18 mouse cellular contexts compared by ENCODE assay signal in the genomic region with DNA sequence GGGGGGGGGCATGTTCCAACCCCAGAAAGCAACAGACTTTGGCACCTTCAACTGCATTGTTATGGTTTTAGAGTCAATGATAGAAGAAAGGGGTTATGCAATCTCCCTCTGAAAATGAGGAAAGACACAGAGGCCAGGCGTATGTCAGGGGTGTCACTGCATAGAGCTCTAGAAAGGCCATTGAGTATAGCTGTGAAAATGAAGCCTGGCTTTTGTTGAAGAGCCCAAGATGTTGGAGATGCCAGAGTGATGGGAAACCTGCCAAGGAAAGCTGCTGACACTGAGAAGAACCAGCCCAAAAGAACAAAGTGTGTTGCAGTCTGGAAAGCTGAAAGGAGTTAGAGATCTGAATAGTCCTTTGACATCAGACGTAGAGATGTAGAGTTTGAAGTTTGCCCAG.
A peak's percentile ranks its signal among the peaks of the same experiment; 100 is the strongest.
DNase-seq lines count a peak whose midpoint lies in the region; ATAC-seq and TF ChIP-seq lines count a peak whose summit lies in the region.
"Had no signal": no experiment of that assay in that cellular context is flagged by ENCODE, and none has a peak within 500 bp of the region (broad histone marks: within the 10 kb centered on the region; RNA-seq: fewer than 3 reads in every experiment).

No protein-coding gene starts in this region.

- H3K4me1 ChIP-seq in hindbrain, postnatal 0 days (ENCODE audit: insufficient read depth, low read length), result no peaks in the 10 kb centered on the region
- H3K4me1 ChIP-seq in hindbrain, embryonic 13.5 days (replicated peaks), result no peaks in the 10 kb centered on the region
- no peaks in the 10 kb centered on the region for H3K4me1 ChIP-seq in lung, embryonic 14.5 days (ENCODE audit: insufficient read depth)
- H3K4me1 ChIP-seq: heart, embryonic 10.5 days; hindbrain, embryonic 15.5 days; limb, embryonic 10.5 days; liver, embryonic 13.5 days had no signal

- peak; percentile 31 for DNase-seq in hindbrain, postnatal 0 days (ENCODE audit: low spot score)
- peak; percentile 1 for DNase-seq in right cerebral cortex, adult 18-20 months
- DNase-seq in right cerebral cortex, postnatal 14 days, result no peak
- peak; percentile 80 for DNase-seq in lung, embryonic 14.5 days
- DNase-seq in layer of hippocampus, adult 8-10 months (ENCODE audit: low spot score in 2 of 2), result no peak
- no peak for DNase-seq in frontal cortex, postnatal 25 days (ENCODE audit: low spot score in 2 of 2)
- DNase-seq: cerebellum, adult 18-20 months; gastrocnemius, postnatal 36 days; heart, postnatal 14 days; kidney, adult 11 months; layer of hippocampus, postnatal 36 days; liver, embryonic 13.5 days; thymus, adult 18-20 months had no signal

- H3K27me3 ChIP-seq in hindbrain, postnatal 0 days (ENCODE audit: insufficient read depth, low read length), result no peaks in the 10 kb centered on the region
- no peaks in the 10 kb centered on the region for H3K27me3 ChIP-seq in hindbrain, embryonic 13.5 days
- H3K27me3 ChIP-seq in lung, embryonic 14.5 days (ENCODE audit: insufficient read depth, low read length), result no peaks in the 10 kb centered on the region
- H3K27me3 ChIP-seq: hindbrain, embryonic 15.5 days; liver, embryonic 13.5 days had no signal

- no peak overlapping the region for H3K4me2 ChIP-seq in hindbrain, postnatal 0 days (ENCODE audit: low read depth, low read length)
- no peak overlapping the region for H3K4me2 ChIP-seq in hindbrain, embryonic 13.5 days
- no peak overlapping the region for H3K4me2 ChIP-seq in lung, embryonic 14.5 days
- H3K4me2 ChIP-seq: hindbrain, embryonic 15.5 days; liver, embryonic 13.5 days had no signal

- H3K4me3 ChIP-seq in hindbrain, postnatal 0 days (ENCODE audit: low read length), result no peak overlapping the region
- H3K4me3 ChIP-seq in hindbrain, embryonic 13.5 days, result no peak overlapping the region
- H3K4me3 ChIP-seq in lung, embryonic 14.5 days (ENCODE audit: low read depth, low read length), result no peak overlapping the region
- H3K4me3 ChIP-seq: heart, embryonic 10.5 days; hindbrain, embryonic 15.5 days; limb, embryonic 10.5 days; liver, embryonic 13.5 days; myocyte had no signal

- no peak for ATAC-seq in hindbrain, postnatal 0 days
- no peak for ATAC-seq in hindbrain, embryonic 13.5 days (ENCODE audit: low FRiP score)
- ATAC-seq in lung, embryonic 14.5 days (ENCODE audit: insufficient read depth), result peak; percentile 85

- no peaks in the 10 kb centered on the region for H3K9me3 ChIP-seq in hindbrain, postnatal 0 days (ENCODE audit: low read length)
- no peaks in the 10 kb centered on the region for H3K9me3 ChIP-seq in hindbrain, embryonic 13.5 days
- no peaks in the 10 kb centered on the region for H3K9me3 ChIP-seq in lung, embryonic 14.5 days (ENCODE audit: low read depth, low read length)
- H3K9me3 ChIP-seq: heart, embryonic 10.5 days; hindbrain, embryonic 15.5 days; limb, embryonic 10.5 days; liver, embryonic 13.5 days had no signal

- WGBS in hindbrain, postnatal 0 days, result 60% methylated on average over 2 of the region's 2 CpGs
- 66% methylated on average over 2 of the region's 2 CpGs for WGBS in hindbrain, embryonic 13.5 days
- WGBS in lung, embryonic 14.5 days, result 55% methylated on average over 2 of the region's 2 CpGs

- TF ChIP-seq CTCF in hindbrain, postnatal 0 days (IDR thresholded peaks at IDR 0.05; ENCODE audit: low read depth), result no peak
- no peak for TF ChIP-seq CTCF in lung, embryonic 14.5 days (IDR thresholded peaks at IDR 0.05; ENCODE audit: low read depth)

- H3K9ac ChIP-seq in hindbrain, postnatal 0 days (replicated peaks; ENCODE audit: low read length), result no peak overlapping the region
- H3K9ac ChIP-seq in hindbrain, embryonic 13.5 days, result no peak overlapping the region
- H3K9ac ChIP-seq in lung, embryonic 14.5 days, result no peak overlapping the region
- H3K9ac ChIP-seq: hindbrain, embryonic 15.5 days; liver, embryonic 13.5 days had no signal

- no peaks in the 10 kb centered on the region for H3K36me3 ChIP-seq in hindbrain, postnatal 0 days (ENCODE audit: insufficient read depth, low read length)
- H3K36me3 ChIP-seq in hindbrain, embryonic 13.5 days, result no peaks in the 10 kb centered on the region
- H3K36me3 ChIP-seq in lung, embryonic 14.5 days (ENCODE audit: insufficient read depth), result no peaks in the 10 kb centered on the region
- H3K36me3 ChIP-seq: heart, embryonic 10.5 days; hindbrain, embryonic 15.5 days; limb, embryonic 10.5 days; liver, embryonic 13.5 days had no signal

- H3K27ac ChIP-seq in hindbrain, postnatal 0 days, result no peak overlapping the region
- H3K27ac ChIP-seq in hindbrain, embryonic 13.5 days, result no peak overlapping the region
- no peak overlapping the region for H3K27ac ChIP-seq in lung, embryonic 14.5 days (ENCODE audit: low read depth)
- H3K27ac ChIP-seq: heart, embryonic 10.5 days; hindbrain, embryonic 15.5 days; limb, embryonic 10.5 days; liver, embryonic 13.5 days had no signal

Comparison
In these comparisons a context has a peak if more than half of its experiments do, and no peak if none do; other contexts are left out.
1. DNase-seq: peak in hindbrain, postnatal 0 days (single experiment), right cerebral cortex, adult 18-20 months (single experiment) and lung, embryonic 14.5 days (single experiment); none in right cerebral cortex, postnatal 14 days (single experiment), layer of hippocampus, adult 8-10 months (0 of 2) and frontal cortex, postnatal 25 days (0 of 2).